Mouse (Mus musculus): Measurements from ENCODE around the gene Vcan. TPM values are rescaled to one million over a fixed set of nuclear protein-coding genes. Genes with fewer than 3 reads are reported as not detected.

Gene Vcan
- total RNA-seq, 2 experiments from 2014 or later = 14.2 to 14.9 TPM

DNA sequence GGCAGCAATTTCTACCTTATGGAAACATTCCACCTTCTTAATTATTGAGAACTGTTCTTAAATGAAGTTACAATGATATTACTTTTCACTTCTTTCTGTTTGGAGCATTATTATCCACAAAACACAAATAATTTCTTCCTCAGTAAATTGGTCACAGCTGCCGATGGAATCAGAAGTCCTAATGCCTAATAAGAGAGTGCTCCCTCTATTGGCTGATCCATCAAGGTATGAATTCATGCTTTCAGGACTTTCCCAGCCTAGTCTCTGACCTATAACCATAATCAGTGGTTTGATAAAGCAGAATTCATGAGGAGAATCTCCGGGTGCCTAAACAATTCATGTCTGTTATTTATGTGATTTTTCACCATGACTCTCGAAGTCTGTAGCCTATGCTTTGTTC is 123.2 kb downstream of the Vcan start:
- DNase-seq (ENCODE audit: low spot score in 2 of 2) = no peak

DNA sequence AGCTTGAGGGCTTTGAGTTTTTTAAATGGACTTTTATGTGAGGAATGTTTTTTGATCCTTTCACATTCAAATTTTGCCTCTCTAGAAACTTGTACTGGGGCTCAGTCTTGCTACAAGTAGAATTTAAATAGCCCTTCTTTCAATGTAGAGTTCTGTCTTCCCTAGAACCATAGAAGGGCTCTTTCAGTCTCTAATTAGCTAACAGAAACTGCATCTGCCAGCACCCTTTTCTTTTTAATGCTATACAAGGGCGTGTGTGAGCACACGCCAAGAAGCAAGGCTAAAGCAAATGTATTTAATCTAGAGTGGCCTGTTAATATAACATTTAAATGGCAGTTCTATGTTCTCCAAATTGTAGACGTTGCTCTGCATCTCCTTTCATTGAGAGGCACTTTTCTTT is 134.9 kb downstream of the Vcan start:
- no peak for DNase-seq (ENCODE audit: low spot score in 2 of 2)

Other genes with a start within 250 kb of the Vcan start
- 10 to 100 TPM; 29.9 to 34.7 TPM for gene Hapln1, start 202.7 kb downstream of the Vcan start, total RNA-seq (2021)

Data from layer of hippocampus, adult 18-20 months (tissue).